Mouse (Mus musculus) adrenal gland, adult 2 months (tissue): ENCODE data around the gene Dop1b. TPM values are rescaled to one million over a fixed set of nuclear protein-coding genes. Genes with fewer than 3 reads are reported as not detected.

Source experiments
- DNase-seq: peaks from one replicate; pipeline ENCODE4 v3.0.0; 2021
- polyA plus RNA-seq: library from polyadenylated mRNA; depleted of rRNA; stranded (reverse); fragments of >200 nt; gene quantifications from 2 replicates; pipeline ENCODE4 v1.2.3, GENCODE M21; 2012
- total RNA-seq, 2 experiments: library from RNA; stranded (reverse); gene quantifications; 2 replicates each; pipeline ENCODE4 v1.2.3; 2021

Gene Dop1b
- total and polyA plus RNA-seq, 3 experiments, result 17.4 to 25.3 (median 17.5) TPM

- no peak for DNase-seq
Observed at GRCm38 (mm10) chr16:93712966-93713365, 1.3 kb downstream of the Dop1b start.

GRCm38 (mm10) chr16:93714426-93714825 lies 2.7 kb downstream of the Dop1b start:
- no peak for DNase-seq

DNA sequence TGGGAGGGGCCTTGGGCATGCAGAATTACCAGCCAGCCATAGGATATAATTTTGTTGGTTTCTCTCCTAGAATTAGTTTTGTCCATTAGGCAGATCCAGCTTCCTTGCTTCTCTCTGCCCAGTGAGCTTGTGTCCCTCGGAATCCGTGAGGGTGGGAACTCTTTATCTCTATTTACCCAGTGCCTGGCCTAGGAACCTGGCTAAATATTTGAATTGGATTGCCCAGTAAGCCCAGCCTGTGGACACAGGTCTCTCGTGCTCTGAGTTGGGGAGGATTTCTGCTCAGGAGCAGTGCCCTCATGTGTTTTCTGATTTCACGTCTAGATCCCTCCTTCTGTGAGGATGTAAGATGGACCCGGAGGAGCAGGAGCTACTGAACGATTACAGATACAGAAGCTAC lies 4.1 kb downstream of the Dop1b start:
- DNase-seq, result no peak

GRCm38 (mm10) chr16:93717299-93717703 lies 5.6 kb downstream of the Dop1b start:
- DNase-seq, result peak; percentile 75

DNA sequence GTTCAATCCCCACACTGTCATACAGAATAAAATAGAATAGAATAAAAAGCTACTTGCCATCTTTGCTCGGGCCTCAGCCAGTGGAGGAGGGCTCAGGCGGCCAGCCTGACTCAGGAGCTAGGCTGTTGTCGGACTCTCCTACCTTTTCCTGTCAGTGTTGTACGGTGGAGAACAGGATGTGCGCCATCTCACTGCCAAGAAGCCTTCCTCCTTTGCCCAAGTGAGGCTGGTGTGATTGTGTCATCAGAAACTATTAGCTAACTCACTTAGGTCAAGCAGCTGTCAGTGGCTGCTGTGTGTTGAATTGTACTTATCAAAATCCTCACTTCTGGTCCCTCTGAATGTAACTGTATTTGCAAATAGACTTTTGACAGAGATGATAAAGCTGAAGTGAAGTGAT lies 10.1 kb downstream of the Dop1b start:
- DNase-seq, result peak; percentile 19

- DNase-seq, result no peak
Observed at GRCm38 (mm10) chr16:93722476-93722875, 10.8 kb downstream of the Dop1b start.

DNA sequence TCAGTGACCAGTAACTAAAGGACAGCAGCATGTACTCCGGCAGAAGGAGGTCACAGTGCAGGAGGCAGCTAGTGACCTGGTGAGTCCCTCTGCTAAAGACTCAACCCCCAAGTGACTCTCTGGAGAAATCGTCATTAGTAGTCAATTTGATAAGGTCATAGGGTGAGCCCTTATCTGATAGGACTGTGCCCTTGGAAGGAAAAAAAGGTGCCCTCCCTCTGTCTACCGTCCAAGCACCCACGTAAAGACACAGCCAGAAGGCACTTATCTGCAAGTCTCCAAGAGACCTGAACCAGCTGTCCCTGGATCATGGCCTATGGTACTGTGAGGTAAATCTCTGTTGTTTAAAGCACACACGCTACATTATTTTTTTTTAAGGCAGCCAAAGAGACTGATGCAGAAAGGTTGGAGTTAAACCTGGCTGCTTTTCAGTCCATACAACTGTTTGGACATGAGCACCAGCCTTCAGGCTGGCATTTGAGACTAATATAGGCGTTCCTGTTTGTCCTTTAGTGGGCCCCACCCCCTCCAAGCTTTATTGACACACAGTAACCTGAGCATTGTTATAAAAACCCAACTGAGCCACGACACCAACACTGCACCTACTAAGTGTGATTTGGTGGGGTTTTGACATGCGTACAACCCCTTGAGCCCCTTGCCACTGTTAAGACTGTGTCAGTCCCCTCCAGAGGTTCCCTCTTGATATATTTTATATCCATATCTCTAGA lies 13.9 kb downstream of the Dop1b start:
- no peak for DNase-seq

DNA sequence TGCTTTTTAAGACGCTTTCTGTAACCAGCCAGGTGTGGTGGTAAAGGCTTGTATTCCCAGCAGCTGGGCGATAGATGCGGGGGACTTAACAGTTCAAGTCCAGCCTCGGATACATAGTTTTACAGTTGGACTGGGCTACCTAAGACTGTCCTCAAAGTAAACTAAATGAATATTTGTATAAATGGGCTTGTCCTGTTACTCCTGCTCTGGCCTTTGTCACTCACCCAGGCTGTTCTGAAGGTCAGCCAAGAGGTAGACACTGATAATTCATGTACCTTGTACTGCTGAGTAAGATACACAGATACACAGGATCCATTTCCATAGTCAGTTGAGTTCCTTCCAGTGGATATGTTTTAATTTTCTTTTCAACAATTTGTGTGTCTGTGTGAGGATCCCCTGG lies 14.5 kb downstream of the Dop1b start:
- DNase-seq, result no peak

DNA sequence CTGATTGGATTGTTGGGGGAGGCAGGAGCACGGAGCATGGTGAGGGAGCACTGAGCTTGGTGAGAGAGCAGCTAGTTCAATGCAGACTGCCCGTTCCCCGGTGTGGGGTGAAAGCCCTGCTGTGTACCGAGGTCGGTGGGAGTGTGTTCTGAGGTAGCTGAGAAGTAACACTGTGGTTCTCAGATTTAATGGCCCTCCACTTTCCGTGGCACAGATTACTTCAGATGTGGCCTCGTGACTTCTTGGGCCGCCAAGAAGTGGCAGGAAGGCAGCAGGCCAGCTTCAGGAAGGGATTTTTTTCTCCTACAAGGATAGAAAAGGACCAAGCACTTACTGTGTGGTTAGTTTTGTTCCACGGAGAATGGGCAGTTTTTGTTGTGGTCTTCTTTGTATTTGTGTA lies 17.0 kb downstream of the Dop1b start:
- DNase-seq, result no peak

DNA sequence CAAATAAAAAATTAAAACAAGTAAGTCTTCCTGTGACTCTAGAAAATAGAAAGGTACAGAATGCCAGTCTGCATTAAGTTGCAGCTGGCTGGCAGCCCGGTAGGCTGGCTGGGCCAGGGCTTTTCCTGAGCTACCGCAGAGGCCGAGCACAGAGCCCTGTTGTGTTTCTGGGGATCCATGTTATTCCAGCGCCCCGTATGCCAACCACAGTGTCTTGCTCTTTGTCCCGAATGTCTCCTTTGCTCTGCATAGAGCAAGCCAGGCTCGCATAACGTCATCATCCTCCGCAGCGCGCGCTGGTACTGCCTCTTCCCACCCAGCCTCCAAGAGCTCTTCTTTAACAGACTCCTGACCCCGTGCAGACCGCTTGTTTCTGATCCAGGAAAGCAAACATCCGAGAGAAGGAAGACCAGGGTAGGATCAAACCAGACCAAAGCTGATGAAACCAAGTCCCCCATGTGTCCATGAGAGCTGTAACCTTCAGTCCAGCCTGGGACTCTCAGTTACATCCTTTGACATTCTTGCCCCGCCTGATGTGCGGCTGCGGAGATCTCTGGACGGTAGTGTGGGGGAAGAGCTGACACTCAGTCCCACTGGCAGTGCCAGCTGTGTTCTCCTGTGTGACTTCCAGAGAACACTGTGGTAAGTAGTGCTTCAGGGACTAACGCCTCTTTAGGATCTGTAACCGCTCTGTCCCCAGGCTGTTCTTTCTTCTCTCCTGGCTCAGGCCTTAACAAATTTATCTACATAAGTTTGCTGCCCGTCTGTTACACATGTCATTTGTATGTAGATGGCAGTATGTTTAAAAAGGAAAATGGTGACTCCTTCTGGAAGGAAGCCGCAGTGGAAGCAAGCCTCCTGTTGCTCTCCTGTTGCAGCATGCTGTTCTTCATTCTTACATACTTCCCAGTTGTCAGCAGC lies 18.4 kb downstream of the Dop1b start:
- peak; percentile 6 for DNase-seq

DNA sequence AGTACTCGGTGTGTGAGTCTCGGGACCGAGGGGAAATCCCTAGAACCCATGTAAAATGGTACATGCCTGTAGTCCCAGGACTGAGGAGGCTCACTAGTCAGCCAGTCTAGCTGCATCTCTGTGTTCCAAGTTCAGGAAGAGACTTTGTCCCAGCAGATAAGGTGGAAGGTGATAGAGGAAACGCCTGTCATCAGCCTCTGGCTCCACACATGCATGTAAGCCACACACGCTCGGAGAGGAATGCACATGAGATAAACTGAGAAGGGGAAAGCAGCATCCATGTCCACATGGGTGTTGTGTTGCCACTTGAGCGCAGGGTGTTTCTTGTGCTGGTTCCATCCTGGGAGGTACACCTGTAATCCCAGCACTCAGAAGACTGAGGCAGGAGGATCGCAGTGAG lies 19.6 kb downstream of the Dop1b start:
- DNase-seq, result no peak

GRCm38 (mm10) chr16:93732875-93733569 lies 21.3 kb downstream of the Dop1b start:
- DNase-seq, result peak; percentile 7

DNA sequence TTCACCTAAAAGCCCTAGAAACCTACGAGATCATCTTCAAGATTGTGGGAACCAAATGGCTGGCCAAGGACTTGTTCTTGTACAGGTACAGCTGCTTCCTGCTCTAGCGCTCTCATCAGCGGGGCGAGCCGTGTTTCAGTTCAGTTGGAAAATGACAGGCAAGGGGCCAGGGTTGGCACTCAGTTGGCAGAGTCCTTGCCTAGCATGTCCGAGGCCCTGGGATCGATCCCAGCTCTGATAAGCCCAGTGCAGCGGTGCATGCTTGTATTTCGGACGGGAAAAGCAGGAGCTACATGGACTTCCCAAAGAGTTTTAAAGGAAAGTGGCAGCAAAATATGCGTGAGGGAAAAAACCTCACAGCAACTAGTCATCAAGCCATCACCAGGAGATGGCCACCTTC lies 27.5 kb downstream of the Dop1b start:
- DNase-seq, result no peak

DNA sequence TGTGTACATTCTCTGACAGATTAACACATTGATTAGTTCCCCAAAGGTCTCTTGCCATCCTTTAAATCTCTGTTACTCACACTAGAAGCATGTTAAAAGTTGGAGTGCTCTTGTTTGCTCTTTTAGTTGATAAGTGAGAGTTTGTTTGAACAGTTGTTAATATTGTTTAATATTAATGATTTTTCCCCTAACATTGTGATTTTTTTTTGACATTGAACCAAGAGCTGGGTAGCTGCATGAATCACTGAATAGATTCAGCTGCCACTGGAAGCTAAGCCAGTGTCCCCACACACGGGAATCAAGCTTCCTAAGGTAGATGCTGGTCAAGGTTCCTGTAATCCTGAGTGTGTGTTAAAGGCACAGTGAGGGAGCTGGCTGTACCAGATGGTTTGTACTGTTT lies 31.2 kb downstream of the Dop1b start:
- DNase-seq, result no peak

GRCm38 (mm10) chr16:93744049-93744490 lies 32.4 kb downstream of the Dop1b start:
- DNase-seq, result peak; percentile 9

DNA sequence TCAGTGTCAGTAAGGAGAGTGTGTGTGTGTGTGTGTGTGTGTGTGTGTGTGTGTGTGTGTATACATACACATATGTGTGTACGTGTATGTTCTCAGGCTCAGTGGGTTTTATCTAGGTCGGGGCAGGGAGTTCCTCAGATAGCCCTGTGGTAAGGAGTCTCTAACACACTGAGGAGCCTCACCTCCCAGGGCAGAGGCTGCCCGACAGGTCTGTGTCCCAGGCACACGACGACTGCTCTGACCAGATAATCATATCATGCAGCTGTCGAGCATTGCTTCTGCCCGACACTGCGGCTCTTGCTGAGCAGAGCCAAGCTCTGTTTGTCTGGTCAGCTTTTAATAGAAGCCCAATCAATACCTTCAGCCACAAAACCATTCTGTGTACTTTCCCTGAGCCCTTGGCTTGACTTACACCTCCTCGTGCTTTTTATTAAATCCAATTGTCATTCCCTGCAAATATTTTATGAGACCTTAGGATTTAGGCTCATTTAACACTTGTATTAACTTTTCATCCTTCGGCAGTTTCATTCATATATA lies 33.2 kb downstream of the Dop1b start:
- no peak for DNase-seq

GRCm38 (mm10) chr16:93746397-93746796 lies 34.7 kb downstream of the Dop1b start:
- DNase-seq, result peak; percentile 68

GRCm38 (mm10) chr16:93746957-93747356 lies 35.3 kb downstream of the Dop1b start:
- DNase-seq, result no peak

DNA sequence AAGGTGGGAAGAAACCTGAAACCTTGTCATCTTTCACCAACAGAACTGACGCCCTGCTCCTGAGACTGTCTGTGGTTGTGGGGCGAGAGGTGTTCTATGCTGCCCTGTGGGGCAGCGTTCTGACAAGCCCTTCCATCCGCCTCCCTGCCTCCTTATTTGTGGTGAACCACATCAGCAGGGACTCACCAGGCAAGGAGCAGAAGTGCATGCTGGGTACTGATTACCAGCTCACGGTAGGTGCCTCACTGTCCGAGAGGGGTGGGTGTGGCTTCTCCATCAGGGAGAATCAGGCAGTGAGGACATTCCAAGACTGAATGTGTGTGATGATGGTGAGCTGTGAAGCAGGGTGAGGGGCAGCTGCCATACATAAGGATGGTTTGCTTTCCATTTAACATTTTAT lies 35.7 kb downstream of the Dop1b start:
- DNase-seq, result no peak

GRCm38 (mm10) chr16:93749147-93749910 lies 37.6 kb downstream of the Dop1b start:
- DNase-seq, result no peak

GRCm38 (mm10) chr16:93750464-93750863 lies 38.8 kb downstream of the Dop1b start:
- no peak for DNase-seq

GRCm38 (mm10) chr16:93751816-93752215 lies 40.1 kb downstream of the Dop1b start:
- no peak for DNase-seq
